10 mouse cellular contexts compared by ENCODE assay signal in the genomic region with DNA sequence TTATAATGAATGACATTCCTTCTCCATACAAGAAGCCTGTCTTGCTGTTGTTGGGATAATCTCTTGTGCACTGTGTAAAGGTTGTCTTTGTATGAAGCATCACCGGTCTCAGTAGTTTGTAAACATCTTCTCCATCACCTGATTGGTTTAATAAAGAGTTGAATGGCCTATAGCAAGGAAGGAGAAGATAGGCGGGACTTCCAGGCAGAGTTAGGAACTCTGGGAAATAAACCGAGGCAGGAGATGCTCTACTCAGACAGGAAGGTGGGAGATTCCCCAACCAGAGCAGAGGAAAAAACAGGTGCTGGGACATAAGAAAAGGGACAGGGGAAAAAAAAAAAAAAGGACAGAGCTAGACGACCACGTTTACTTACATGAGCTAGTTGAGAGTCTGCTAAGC. TPM values are rescaled to one million over a fixed set of nuclear protein-coding genes. Genes with fewer than 3 reads are reported as not detected.
DNase-seq lines count a peak whose midpoint lies in the region; ATAC-seq and TF ChIP-seq lines count a peak whose summit lies in the region.
"Had no signal": no experiment of that assay in that cellular context is flagged by ENCODE, and none has a peak within 500 bp of the region (broad histone marks: within the 10 kb centered on the region; RNA-seq: fewer than 3 reads in every experiment).

No protein-coding gene starts in this region.

- no peak overlapping the region for H3K9ac ChIP-seq in neural tube, embryonic 11.5 days (ENCODE audit: low read length)
- no peak overlapping the region for H3K9ac ChIP-seq in forebrain, embryonic 11.5 days (ENCODE audit: low read length)
- H3K9ac ChIP-seq in liver, embryonic 14.5 days (replicated peaks) = no peak overlapping the region

- 38% methylated on average over 5 of the region's 5 CpGs for WGBS in neural tube, embryonic 11.5 days
- 44% methylated on average over 5 of the region's 5 CpGs for WGBS in forebrain, embryonic 11.5 days
- 35% methylated on average over 5 of the region's 5 CpGs for WGBS in liver, embryonic 14.5 days (ENCODE audit: insufficient replicate concordance)

- peak overlapping the region; percentile 25; the same call in 1 of the 2 replicates for H3K4me2 ChIP-seq in neural tube, embryonic 11.5 days (ENCODE audit: low read depth)
- H3K4me2 ChIP-seq in forebrain, embryonic 11.5 days (ENCODE audit: low read depth, low read length, severe bottlenecking) = peak overlapping the region; percentile 40; the same call in 1 of the 2 replicates
- H3K4me2 ChIP-seq in liver, embryonic 14.5 days (ENCODE audit: low read depth) = peak overlapping the region; percentile 39

- H3K36me3 ChIP-seq in neural tube, embryonic 11.5 days (ENCODE audit: control insufficient read depth, insufficient read depth, low read length) = no peaks in the 10 kb centered on the region
- no peaks in the 10 kb centered on the region for H3K36me3 ChIP-seq in forebrain, embryonic 11.5 days (ENCODE audit: control insufficient read depth, insufficient read depth, low read length)
- no peaks in the 10 kb centered on the region for H3K36me3 ChIP-seq in liver, embryonic 14.5 days (replicated peaks; ENCODE audit: control insufficient read depth, insufficient read depth, low read depth)

- H3K9me3 ChIP-seq in neural tube, embryonic 11.5 days (ENCODE audit: control insufficient read depth, low read length) = no peaks in the 10 kb centered on the region
- no peaks in the 10 kb centered on the region for H3K9me3 ChIP-seq in forebrain, embryonic 11.5 days (ENCODE audit: control insufficient read depth, low read length)
- no peaks in the 10 kb centered on the region for H3K9me3 ChIP-seq in liver, embryonic 14.5 days (ENCODE audit: control insufficient read depth, low read length)

- no peak for DNase-seq in neural tube, embryonic 11.5 days (ENCODE audit: low spot score)
- DNase-seq in neural tube, embryonic 10.5 days (ENCODE audit: extremely low spot score, low spot score) = no peak
- DNase-seq in forebrain, embryonic 11.5 days (ENCODE audit: low spot score) = no peak
- no peak for DNase-seq in liver, embryonic 14.5 days (ENCODE audit: low read depth in 3 of 3, low spot score in 3 of 3)
- DNase-seq in right cerebral cortex, postnatal 4 days = no peak
- no peak for DNase-seq in adrenal gland, postnatal 4 days (ENCODE audit: low spot score in 2 of 2)
- DNase-seq: cerebellum, postnatal 36 days had no signal

- no peaks in the 10 kb centered on the region for H3K27me3 ChIP-seq in neural tube, embryonic 11.5 days (ENCODE audit: control insufficient read depth, insufficient read depth, low read length)
- H3K27me3 ChIP-seq in forebrain, embryonic 11.5 days (ENCODE audit: control insufficient read depth, insufficient read depth, low read length) = no peaks in the 10 kb centered on the region
- H3K27me3 ChIP-seq in liver, embryonic 14.5 days (ENCODE audit: control insufficient read depth, insufficient read depth, low read length) = no peaks in the 10 kb centered on the region; the same call in 1 of the 2 replicates

- H3K4me3 ChIP-seq in neural tube, embryonic 11.5 days (ENCODE audit: low read depth, low read length) = no peak overlapping the region
- H3K4me3 ChIP-seq in forebrain, embryonic 11.5 days (ENCODE audit: low read depth, low read length) = peak overlapping the region; percentile 5
- H3K4me3 ChIP-seq in liver, embryonic 14.5 days (ENCODE audit: insufficient read depth in 1 of 2, low read depth in 2 of 2, low read length in 2 of 2) = peak overlapping the region in 1 of 2 experiments; percentile 1; a peak in 1 of 4 replicates
- H3K4me3 ChIP-seq: gastrocnemius, adult 2 months; myocyte had no signal

- no peak for ATAC-seq in neural tube, embryonic 11.5 days (ENCODE audit: insufficient read depth, low FRiP score, low TSS enrichment)
- no peak for ATAC-seq in forebrain, embryonic 11.5 days (replicated peaks; ENCODE audit: low FRiP score)
- ATAC-seq in liver, embryonic 14.5 days (ENCODE audit: insufficient read depth) = no peak
- no peak for ATAC-seq in megakaryocyte, adult 5-6 weeks (ENCODE audit: poor library complexity, severe bottlenecking)

- no peak for TF ChIP-seq CTCF in liver, embryonic 14.5 days (IDR thresholded peaks at IDR 0.05; ENCODE audit: low read depth)

- no peaks in the 10 kb centered on the region for H3K4me1 ChIP-seq in neural tube, embryonic 11.5 days (ENCODE audit: control insufficient read depth, insufficient read depth, low read length)
- no peaks in the 10 kb centered on the region for H3K4me1 ChIP-seq in forebrain, embryonic 11.5 days (replicated peaks; ENCODE audit: control insufficient read depth, insufficient read depth, low read length)
- peaks cover 0 to 3% of the 10 kb centered on the region in 2 experiments; a peak in 2 of 4 replicates for H3K4me1 ChIP-seq in liver, embryonic 14.5 days (replicated peaks; ENCODE audit: control insufficient read depth in 2 of 2, insufficient read depth in 2 of 2, low read length in 1 of 2)

- no peak for TF ChIP-seq EP300 in liver, embryonic 14.5 days (IDR thresholded peaks at IDR 0.05; ENCODE audit: low read depth)

- no peak overlapping the region for H3K27ac ChIP-seq in neural tube, embryonic 11.5 days (ENCODE audit: low read depth, low read length)
- no peak overlapping the region for H3K27ac ChIP-seq in forebrain, embryonic 11.5 days (ENCODE audit: low read depth, low read length)
- no peak overlapping the region for H3K27ac ChIP-seq in liver, embryonic 14.5 days
- H3K27ac ChIP-seq: gastrocnemius, adult 2 months had no signal

RNA-seq across cellular contexts. Expression of a gene that starts 20.0 kb away (rescaled TPM):
- 18.5 and 20.1 TPM in 2 replicates for polyA plus RNA-seq in neural tube, embryonic 11.5 days (2014; fragmentation: Nextera tagmentation; extraction: Ambion mirVana)
- 19.2 and 21.7 TPM in 2 replicates for polyA plus RNA-seq in forebrain, embryonic 11.5 days (2014; fragmentation: Nextera tagmentation; extraction: Ambion mirVana)
- polyA plus RNA-seq in liver, embryonic 14.5 days (2012; rRNA removed) = 2.2 and 3.5 TPM in 2 replicates
- polyA plus RNA-seq in liver, embryonic 14.5 days (2014; fragmentation: Nextera tagmentation; extraction: Ambion mirVana) = 4.4 and 5.2 TPM in 2 replicates
- 10 to 100 TPM; 16.0 to 16.7 TPM for total RNA-seq in adrenal gland, postnatal 4 days (2021)
- total RNA-seq in megakaryocyte, adult 5-6 weeks (2015) = 6.3 and 9.1 TPM in 2 replicates
- 10.7 and 12.8 TPM in 2 replicates for total RNA-seq in megakaryocyte, adult 5-6 weeks (2017)

RNA-seq across cellular contexts. Expression of a gene that starts 49.2 kb away (rescaled TPM):
- 34.7 and 34.9 TPM in 2 replicates for polyA plus RNA-seq in neural tube, embryonic 11.5 days (2014; fragmentation: Nextera tagmentation; extraction: Ambion mirVana)
- polyA plus RNA-seq in forebrain, embryonic 11.5 days (2014; fragmentation: Nextera tagmentation; extraction: Ambion mirVana) = 28.4 and 29.1 TPM in 2 replicates
- polyA plus RNA-seq in liver, embryonic 14.5 days (2012; rRNA removed) = 6.4 and 8.8 TPM in 2 replicates
- 10.3 and 11.7 TPM in 2 replicates for polyA plus RNA-seq in liver, embryonic 14.5 days (2014; fragmentation: Nextera tagmentation; extraction: Ambion mirVana)
- total RNA-seq in adrenal gland, postnatal 4 days (2021) = 10 to 100 TPM; 49.6 to 52.4 TPM
- total RNA-seq in megakaryocyte, adult 5-6 weeks (2015) = 12.9 and 15.0 TPM in 2 replicates
- 20.0 and 22.6 TPM in 2 replicates for total RNA-seq in megakaryocyte, adult 5-6 weeks (2017)
